Mouse (Mus musculus) bone marrow, adult 2 months (tissue): ENCODE data around the gene Fam117b.

Experiments
- CTCF ChIP-seq: fragments of 200-500 bp; IDR thresholded peaks from 2 replicates; pipeline ENCODE4 v1.5.1; 2011; ENCODE audit warnings: low read length, control low read depth; ENCODE audit not compliant: control insufficient read depth, insufficient read depth
- POLR2A ChIP-seq: fragments of 200-500 bp; IDR thresholded peaks from 2 replicates; pipeline ENCODE4 v1.6.1; 2011; ENCODE audit warnings: low read depth, mild to moderate bottlenecking, control low read depth, low read length, borderline replicate concordance; ENCODE audit not compliant: control insufficient read depth

DNA sequence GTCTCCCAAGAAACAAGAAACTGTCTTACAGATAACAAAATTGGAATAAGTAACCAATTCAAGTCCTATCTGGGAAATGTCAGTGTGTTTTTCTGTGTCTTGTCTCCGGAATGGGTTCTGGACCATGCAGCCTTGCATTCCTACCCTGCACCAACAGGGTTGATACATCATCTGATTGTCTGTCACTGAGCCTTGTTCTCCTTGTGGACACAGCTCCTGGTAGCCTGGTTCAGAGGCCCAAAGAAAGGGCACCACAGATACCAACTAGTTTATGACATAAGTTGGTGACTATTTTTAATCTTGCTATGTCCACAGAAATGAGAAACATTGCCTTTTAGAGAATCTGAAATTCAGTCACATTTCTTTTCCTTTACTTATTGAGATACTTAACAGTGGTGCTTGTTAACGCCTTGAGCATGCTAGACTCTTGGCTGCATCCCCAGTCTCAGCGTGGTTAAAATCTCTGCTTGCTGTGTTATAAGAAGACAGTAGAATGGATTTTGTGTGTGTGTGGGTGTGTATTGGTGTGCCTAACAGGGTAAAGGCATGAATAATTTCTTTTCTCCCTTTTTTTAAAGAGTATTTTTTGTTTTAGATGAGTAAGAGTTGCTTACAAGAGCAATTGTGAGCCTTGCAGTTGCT lies 74.7 kb downstream of the Fam117b start:
- TF ChIP-seq CTCF (no peak), POLR2A (no peak)
